Mouse (Mus musculus): ENCODE measurements at regions not wholly inside any gene's neighbourhood (a gene's known extent, or its start where the extent isn't known, plus 50 kb on each side); places are given as distances from the start of the nearest gene placed in this dataset.

DNA sequence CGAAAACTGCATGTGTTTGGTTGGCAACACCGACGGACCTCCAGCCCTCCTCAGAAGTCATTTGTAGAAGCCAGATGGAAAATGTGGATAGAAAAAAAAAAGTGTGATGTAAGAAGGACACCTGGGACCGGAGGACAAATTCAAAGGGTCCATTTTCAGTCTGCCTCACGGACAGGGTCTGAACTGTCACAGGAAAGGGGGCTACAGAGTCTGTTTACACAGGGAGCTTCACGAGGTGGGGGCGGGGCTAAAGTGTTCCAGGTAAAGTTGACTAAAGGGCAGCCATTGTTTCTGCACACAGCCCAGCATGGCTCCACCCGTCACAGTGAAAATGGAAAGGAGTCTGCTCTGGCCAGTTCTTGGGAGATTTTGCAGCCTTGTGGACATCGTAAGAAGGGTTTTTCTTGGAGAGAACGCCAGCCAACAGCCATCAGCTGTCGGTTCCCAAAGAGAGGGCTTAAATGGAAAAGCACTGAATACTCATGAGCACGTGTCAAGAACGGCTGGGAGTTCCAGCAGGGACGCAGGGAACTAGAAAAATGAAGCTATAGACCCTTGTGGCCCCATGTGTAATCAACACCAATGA, 125.8 kb upstream of the Plekha5 start:
- 62% methylated on average over 14 of the region's 14 CpGs for WGBS
- H3K9me3 ChIP-seq, result no peaks in the 10 kb centered on the region
- 0 out of 2 replicates have a peak, but pooled peaks cover 6% of the 10 kb centered on the region for H3K4me1 ChIP-seq
- no peak overlapping the region for H3K4me2 ChIP-seq
- no peaks in the 10 kb centered on the region for H3K36me3 ChIP-seq (replicated peaks)
- ATAC-seq (replicated peaks), result peak; percentile 35; the same call in 1 of the 2 replicates
- H3K27ac ChIP-seq, result no peak overlapping the region
- no peaks in the 10 kb centered on the region for H3K27me3 ChIP-seq (replicated peaks)
- H3K4me3 ChIP-seq, result no peak overlapping the region
- no peak overlapping the region for H3K9ac ChIP-seq

GRCm38 (mm10) chr6:140297561-140297960, 126.3 kb upstream of the Plekha5 start:
- Histone ChIP-seq H3K27me3 (replicated peaks) (no peaks in the 10 kb centered on the region), H3K4me3 (no peak overlapping the region), H3K9ac (no peak overlapping the region), H3K4me2 (no peak overlapping the region), H3K36me3 (replicated peaks) (no peaks in the 10 kb centered on the region), H3K9me3 (no peaks in the 10 kb centered on the region), H3K27ac (no peak overlapping the region), H3K4me1 (0 out of 2 replicates have a peak, but pooled peaks cover 6% of the 10 kb centered on the region)
- 0 out of 2 replicates have a peak, but pooled peaks have one; percentile 50 for ATAC-seq (replicated peaks)
- 53% methylated on average over 6 of the region's 6 CpGs for WGBS

DNA sequence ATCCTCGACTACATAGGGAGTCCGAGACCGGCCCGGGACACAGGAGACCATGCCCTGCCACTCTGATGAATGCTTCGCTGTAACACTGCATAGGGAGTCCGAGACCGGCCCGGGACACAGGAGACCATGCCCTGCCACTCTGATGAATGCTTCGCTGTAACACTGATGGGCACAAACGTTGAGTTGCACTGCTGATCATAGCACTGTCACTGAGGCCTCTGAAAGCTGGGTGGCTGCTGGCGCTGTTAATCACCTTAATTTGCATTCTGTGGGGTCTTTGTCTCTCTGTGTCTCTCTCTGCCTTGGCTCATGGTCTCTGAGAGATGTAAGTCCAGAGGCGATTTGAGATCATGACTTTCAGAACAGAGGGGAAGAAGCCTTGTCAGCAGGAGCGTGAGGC, 133.7 kb upstream of the Plekha5 start:
- H3K4me1 ChIP-seq, result no peaks in the 10 kb centered on the region
- H3K27me3 ChIP-seq (replicated peaks), result no peaks in the 10 kb centered on the region
- no peak overlapping the region for H3K4me2 ChIP-seq
- ATAC-seq (replicated peaks), result no peak
- H3K27ac ChIP-seq, result no peak overlapping the region
- no peak overlapping the region for H3K4me3 ChIP-seq
- no peak overlapping the region for H3K9ac ChIP-seq
- H3K9me3 ChIP-seq, result no peaks in the 10 kb centered on the region
- 72% methylated on average over 12 of the region's 13 CpGs for WGBS
- H3K36me3 ChIP-seq (replicated peaks), result no peaks in the 10 kb centered on the region

- peak; percentile 42; the same call in 1 of the 2 replicates for ATAC-seq (replicated peaks)
- Histone ChIP-seq H3K36me3 (replicated peaks) (no peaks in the 10 kb centered on the region), H3K4me3 (no peak overlapping the region), H3K9ac (no peak overlapping the region), H3K27me3 (replicated peaks) (no peaks in the 10 kb centered on the region), H3K9me3 (no peaks in the 10 kb centered on the region), H3K4me2 (no peak overlapping the region), H3K4me1 (no peaks in the 10 kb centered on the region), H3K27ac (no peak overlapping the region)
- 24% methylated on average over 8 of the region's 8 CpGs for WGBS
These were observed 135.1 kb upstream of the Plekha5 start for GRCm38 (mm10) chr6:140288799-140289198.

DNA sequence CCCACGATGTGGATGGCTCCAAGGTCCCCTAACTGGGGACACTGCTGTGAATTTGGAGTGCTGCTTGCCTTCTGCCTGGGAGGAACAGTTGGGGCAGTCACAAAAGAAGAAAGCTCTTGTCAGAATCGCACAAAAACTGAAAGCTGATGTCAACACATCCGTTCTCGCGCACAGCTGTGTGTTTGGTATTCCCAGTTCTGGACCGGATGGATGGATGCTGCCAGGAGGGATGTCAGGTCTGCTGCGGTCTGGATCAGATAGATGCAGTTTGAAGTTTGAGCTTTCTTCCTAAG, 141.6 kb upstream of the Plekha5 start:
- H3K4me2 ChIP-seq, result no peak overlapping the region
- H3K4me3 ChIP-seq, result no peak overlapping the region
- WGBS, result 54% methylated on average over 7 of the region's 7 CpGs
- H3K27me3 ChIP-seq (replicated peaks), result no peaks in the 10 kb centered on the region
- H3K9me3 ChIP-seq, result no peaks in the 10 kb centered on the region
- H3K4me1 ChIP-seq, result 0 out of 2 replicates have a peak, but pooled peaks cover 6% of the 10 kb centered on the region
- H3K27ac ChIP-seq, result no peak overlapping the region
- H3K36me3 ChIP-seq (replicated peaks), result no peaks in the 10 kb centered on the region
- no peak for ATAC-seq (replicated peaks)
- H3K9ac ChIP-seq, result no peak overlapping the region

- Histone ChIP-seq H3K36me3 (replicated peaks) (no peaks in the 10 kb centered on the region), H3K9me3 (no peaks in the 10 kb centered on the region), H3K27ac (no peak overlapping the region), H3K4me3 (no peak overlapping the region), H3K4me1 (0 out of 2 replicates have a peak, but pooled peaks cover 6% of the 10 kb centered on the region), H3K4me2 (no peak overlapping the region), H3K27me3 (replicated peaks) (no peaks in the 10 kb centered on the region), H3K9ac (no peak overlapping the region)
- no peak for ATAC-seq (replicated peaks)
- 60% methylated on average over 17 of the region's 17 CpGs for WGBS
These were observed 142.2 kb upstream of the Plekha5 start for GRCm38 (mm10) chr6:140281488-140282284.

- Histone ChIP-seq H3K27ac (no peak overlapping the region), H3K4me3 (no peak overlapping the region), H3K9ac (no peak overlapping the region), H3K27me3 (replicated peaks) (no peaks in the 10 kb centered on the region), H3K4me1 (0 out of 2 replicates have a peak, but pooled peaks cover 6% of the 10 kb centered on the region), H3K9me3 (no peaks in the 10 kb centered on the region), H3K36me3 (replicated peaks) (no peaks in the 10 kb centered on the region), H3K4me2 (no peak overlapping the region)
- 64% methylated on average over 9 of the region's 9 CpGs for WGBS
- no peak for ATAC-seq (replicated peaks)
These were observed 142.9 kb upstream of the Plekha5 start for GRCm38 (mm10) chr6:140280817-140281475.

GRCm38 (mm10) chr6:140279736-140280370, 144.0 kb upstream of the Plekha5 start:
- Histone ChIP-seq H3K9me3 (no peaks in the 10 kb centered on the region), H3K36me3 (replicated peaks) (no peaks in the 10 kb centered on the region), H3K9ac (no peak overlapping the region), H3K4me3 (no peak overlapping the region), H3K4me2 (no peak overlapping the region), H3K27me3 (replicated peaks) (no peaks in the 10 kb centered on the region), H3K4me1 (0 out of 2 replicates have a peak, but pooled peaks cover 6% of the 10 kb centered on the region), H3K27ac (no peak overlapping the region)
- no peak for ATAC-seq (replicated peaks)
- 70% methylated on average over 8 of the region's 8 CpGs for WGBS

DNA sequence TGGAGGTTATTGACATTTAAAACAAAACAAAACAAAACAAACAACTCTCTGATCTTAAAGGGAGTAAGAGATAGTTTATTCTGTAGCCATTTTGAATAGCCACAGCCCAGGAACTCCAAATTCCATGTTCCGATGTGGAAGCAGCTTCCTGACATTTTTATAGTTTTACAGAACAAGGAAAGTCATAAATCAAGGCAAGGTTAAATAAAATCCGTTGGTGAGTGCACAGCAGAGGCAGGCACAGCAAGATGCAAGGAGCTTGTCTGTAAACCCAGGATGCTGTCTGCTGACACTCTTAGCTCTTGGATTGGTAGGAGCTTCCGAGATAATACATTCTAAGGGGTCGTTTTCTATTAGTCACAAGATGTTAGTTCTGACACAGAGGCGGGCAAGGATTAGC, 145.1 kb upstream of the Plekha5 start:
- Histone ChIP-seq H3K4me1 (0 out of 2 replicates have a peak, but pooled peaks cover 6% of the 10 kb centered on the region), H3K27ac (no peak overlapping the region), H3K9ac (no peak overlapping the region), H3K4me2 (no peak overlapping the region), H3K9me3 (no peaks in the 10 kb centered on the region), H3K27me3 (replicated peaks) (no peaks in the 10 kb centered on the region), H3K36me3 (replicated peaks) (no peaks in the 10 kb centered on the region), H3K4me3 (no peak overlapping the region)
- 52% methylated on average over 5 of the region's 5 CpGs for WGBS
- no peak for ATAC-seq (replicated peaks)

DNA sequence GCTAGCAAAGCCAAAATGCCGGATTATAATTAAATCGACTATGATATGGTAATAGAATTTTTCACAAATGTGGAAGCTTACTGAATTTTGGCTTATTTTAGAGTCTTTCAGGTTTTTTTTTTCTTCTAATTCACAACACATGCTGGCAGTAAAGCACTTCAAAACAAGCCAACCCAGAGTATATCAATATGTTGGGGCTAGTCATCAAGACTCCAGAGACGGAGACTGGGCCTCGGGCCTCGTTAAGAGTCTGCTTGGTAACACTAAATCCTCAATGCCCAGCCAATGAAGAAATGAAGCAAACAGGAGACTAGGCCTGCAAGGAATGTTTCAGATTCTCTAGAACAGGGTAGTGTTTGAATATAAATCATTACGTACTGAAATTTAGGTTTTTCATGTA, 153.3 kb upstream of the Plekha5 start:
- Histone ChIP-seq H3K9ac (no peak overlapping the region), H3K27ac (no peak overlapping the region), H3K36me3 (replicated peaks) (no peaks in the 10 kb centered on the region), H3K27me3 (replicated peaks) (no peaks in the 10 kb centered on the region), H3K4me2 (no peak overlapping the region), H3K4me3 (no peak overlapping the region), H3K9me3 (no peaks in the 10 kb centered on the region), H3K4me1 (no peaks in the 10 kb centered on the region)
- no peak for ATAC-seq (replicated peaks)
- WGBS, result 82% methylated on average over 6 of the region's 6 CpGs

DNA sequence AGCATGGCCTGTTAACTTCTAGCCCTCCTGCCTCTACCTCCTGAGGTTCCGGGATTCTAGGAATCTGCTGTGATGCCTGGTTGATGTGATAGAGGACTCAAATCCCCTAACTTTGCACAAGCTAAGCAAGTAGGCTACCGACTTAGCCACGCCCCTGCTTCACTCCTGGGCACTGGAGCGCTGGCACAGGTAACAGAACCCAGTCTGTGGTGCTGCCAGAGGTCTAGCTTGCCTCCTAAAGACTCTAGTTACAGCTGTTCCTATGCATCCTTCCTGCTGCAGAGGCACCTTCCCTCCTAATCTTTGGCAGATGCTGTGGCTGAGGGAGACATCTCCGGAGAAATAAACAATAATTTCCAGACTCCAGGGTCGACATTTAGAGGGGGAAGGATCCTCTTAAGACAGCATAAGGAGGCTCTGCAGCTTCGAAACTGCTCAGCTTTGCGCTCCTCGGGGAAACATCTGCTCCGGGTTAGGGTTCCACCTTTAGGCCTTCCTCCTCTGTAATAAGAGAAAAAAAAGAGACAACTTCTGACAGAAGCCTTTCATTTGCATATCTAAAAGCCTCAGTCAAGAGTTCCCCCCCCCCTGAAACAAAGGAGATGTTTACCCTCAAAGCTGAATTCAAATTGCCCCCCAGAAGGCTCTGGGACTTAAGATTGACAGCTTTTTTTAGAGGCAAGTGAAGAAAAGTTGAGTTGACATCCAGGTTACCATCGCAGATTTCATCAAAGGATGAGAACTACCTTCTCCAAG, 155.4 kb upstream of the Plekha5 start:
- no peaks in the 10 kb centered on the region for H3K4me1 ChIP-seq
- H3K27me3 ChIP-seq (replicated peaks), result no peaks in the 10 kb centered on the region
- no peaks in the 10 kb centered on the region for H3K9me3 ChIP-seq
- H3K27ac ChIP-seq, result no peak overlapping the region
- 36% methylated on average over 11 of the region's 11 CpGs for WGBS
- H3K4me2 ChIP-seq, result no peak overlapping the region
- no peak for ATAC-seq (replicated peaks)
- no peak overlapping the region for H3K4me3 ChIP-seq
- H3K9ac ChIP-seq, result no peak overlapping the region
- H3K36me3 ChIP-seq (replicated peaks), result no peaks in the 10 kb centered on the region

DNA sequence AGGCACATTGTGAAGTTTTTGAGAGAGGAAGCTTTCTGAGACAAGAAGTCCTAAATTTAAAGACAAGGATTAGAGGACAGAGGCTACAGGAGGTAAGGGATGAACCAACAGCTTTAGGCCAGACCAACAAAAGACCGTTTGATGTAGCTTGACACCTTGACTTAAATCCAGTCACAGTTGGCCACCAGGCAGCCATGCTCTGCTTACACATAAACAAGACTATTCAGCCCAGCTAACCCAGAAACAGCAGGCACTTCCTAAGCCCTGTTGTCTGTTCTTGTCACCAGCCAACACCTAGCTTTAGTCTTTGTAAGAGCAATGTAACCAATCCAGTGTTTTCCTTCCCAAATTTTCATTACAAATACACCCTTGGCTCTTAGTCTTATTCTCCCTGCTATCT, 159.9 kb upstream of the Plekha5 start:
- no peaks in the 10 kb centered on the region for H3K9me3 ChIP-seq
- H3K9ac ChIP-seq, result no peak overlapping the region
- no peak for ATAC-seq (replicated peaks)
- H3K36me3 ChIP-seq (replicated peaks), result no peaks in the 10 kb centered on the region
- no peak overlapping the region for H3K4me2 ChIP-seq
- WGBS, result 16% methylated on average over 1 of the region's 1 CpGs
- H3K27ac ChIP-seq, result no peak overlapping the region
- no peaks in the 10 kb centered on the region for H3K27me3 ChIP-seq (replicated peaks)
- H3K4me1 ChIP-seq, result no peaks in the 10 kb centered on the region
- no peak overlapping the region for H3K4me3 ChIP-seq

Measured in midbrain, embryonic 15.5 days (tissue).